Mouse (Mus musculus) cerebellum, postnatal 4 days (tissue): ENCODE data around the gene Becn1.
"Not testable (repeated sequence)": the region's sequence is repeated elsewhere in the genome, so short reads cannot be mapped to it uniquely, and the experiment has no call there.

Source experiments
- DNase-seq, 2 experiments: peaks; one replicate each; pipeline ENCODE4 v3.0.0; 2022; ENCODE audit warnings: low spot score in 2 of 2, mixed read lengths in 1 of 2

Gene Becn1

GRCm38 (mm10) chr11:101302004-101302798 is at the start of gene Becn1:
TSS of gene Becn1 (minus strand) at chr11:101302286.
- DNase-seq = peak; percentile 97 to 99

GRCm38 (mm10) chr11:101351721-101352111 is 49.6 kb upstream of the Becn1 start:
- no peak for DNase-seq

- no peak for DNase-seq
Observed at GRCm38 (mm10) chr11:101351100-101351720, 49.1 kb upstream of the Becn1 start.

GRCm38 (mm10) chr11:101349216-101349615 is 47.1 kb upstream of the Becn1 start:
- DNase-seq = no peak

GRCm38 (mm10) chr11:101348774-101349173 is 46.7 kb upstream of the Becn1 start:
- no peak for DNase-seq

- DNase-seq = no peak
Observed at GRCm38 (mm10) chr11:101347083-101347775, 45.1 kb upstream of the Becn1 start.

- DNase-seq = no peak
Observed at GRCm38 (mm10) chr11:101338123-101338760, 36.2 kb upstream of the Becn1 start.

- no peak for DNase-seq
Observed at GRCm38 (mm10) chr11:101335685-101336084, 33.6 kb upstream of the Becn1 start.

GRCm38 (mm10) chr11:101334516-101334915 is 32.4 kb upstream of the Becn1 start:
- DNase-seq = no peak

GRCm38 (mm10) chr11:101334023-101334422 is 31.9 kb upstream of the Becn1 start:
- DNase-seq = no peak

- DNase-seq = no peak
Observed at GRCm38 (mm10) chr11:101332537-101332936, 30.5 kb upstream of the Becn1 start.

- not testable (repeated sequence) for DNase-seq
Observed at GRCm38 (mm10) chr11:101330961-101331360, 28.9 kb upstream of the Becn1 start.

GRCm38 (mm10) chr11:101330371-101330924 is 28.4 kb upstream of the Becn1 start, which contains the start of gene Aoc3:
TSS of gene Aoc3 (plus strand) at chr11:101330605.
- DNase-seq = no peak

GRCm38 (mm10) chr11:101328941-101329635 is 27.0 kb upstream of the Becn1 start:
- DNase-seq = no peak

- no peak for DNase-seq
Observed at GRCm38 (mm10) chr11:101327311-101327710, 25.2 kb upstream of the Becn1 start.

- DNase-seq = no peak
Observed at GRCm38 (mm10) chr11:101326147-101326546, 24.1 kb upstream of the Becn1 start.

- DNase-seq = not testable (repeated sequence)
Observed at GRCm38 (mm10) chr11:101325201-101325600, 23.1 kb upstream of the Becn1 start.

- no peak for DNase-seq
Observed at GRCm38 (mm10) chr11:101324763-101325162, 22.7 kb upstream of the Becn1 start, which contains the start of gene Aoc2. TSS of gene Aoc2 (plus strand) at chr11:101325063.

GRCm38 (mm10) chr11:101323609-101324008 is 21.5 kb upstream of the Becn1 start:
- peak; percentile 48 to 77 for DNase-seq

GRCm38 (mm10) chr11:101316501-101316917 is 14.4 kb upstream of the Becn1 start:
- peak in 1 of 2 experiments; percentile 14 for DNase-seq
